Mouse (Mus musculus): ENCODE measurements around the gene Med6. TPM values are rescaled to one million over a fixed set of nuclear protein-coding genes. Genes with fewer than 3 reads are reported as not detected.

The Med6 gene
- total RNA-seq, 2 experiments from 2014 or later: 11.9 to 13.2 TPM

Other genes with a start within 250 kb of the Med6 start
- 1 to 10 TPM in 1 of 2 experiments, under 1 TPM in 1; 0.95 to 1.1 TPM for gene Gm4787, start 215.5 kb downstream of the Med6 start, total RNA-seq (2021)
- gene Adam4, start 173.1 kb downstream of the Med6 start, total RNA-seq (2021): 1 to 10 TPM; 1.0 to 1.6 TPM
- 10 to 100 TPM; 78.1 to 89.0 TPM for gene Cox16, start 109.9 kb downstream of the Med6 start, total RNA-seq (2021)
- gene Gm20498, start 62.1 kb downstream of the Med6 start, total RNA-seq (2021): 10 to 100 TPM; 38.2 to 45.9 TPM
- gene Synj2bp, start 62.1 kb downstream of the Med6 start, total RNA-seq (2021): 10 to 100 TPM; 36.2 to 43.6 TPM
- gene Adam21, start 26.5 kb downstream of the Med6 start, total RNA-seq (2021): not detected
- 1 to 10 TPM; 5.1 to 9.5 TPM for gene Ttc9, start 36.2 kb upstream of the Med6 start, total RNA-seq (2021)
- gene Map3k9, start 186.2 kb upstream of the Med6 start, total RNA-seq (2021): under 1 TPM; 0.08 to 0.10 TPM

All from gastrocnemius, adult 2 months (tissue).